Mouse (Mus musculus): ENCODE measurements around the gene Cks2. TPM values are rescaled to one million over a fixed set of nuclear protein-coding genes. Genes with fewer than 3 reads are reported as not detected.

The Cks2 gene
- polyA plus RNA-seq (2015; fragmentation: Nextera tagmentation; extraction: Ambion mirVana), result 278 and 292 TPM in 2 replicates

GRCm38 (mm10) chr13:51644829-51645789 is at the start of gene Cks2:
Gene Cks2, plus strand, starts transcription at chr13:51645232.
- 0 out of 2 replicates have a peak, but pooled peaks have one; percentile 10 for TF ChIP-seq CTCF (IDR thresholded peaks at IDR 0.05; ENCODE audit: low read depth)
- peak; percentile 53 for TF ChIP-seq EP300 (IDR thresholded peaks at IDR 0.05; ENCODE audit: low read depth)
- Histone ChIP-seq H3K27me3 (ENCODE audit: insufficient read depth, low read length) (no peaks in the 10 kb centered on the region), H3K4me2 (ENCODE audit: low read depth, low read length) (peak within 1 kb of the TSS; percentile 79), H3K36me3 (replicated peaks; ENCODE audit: insufficient read depth, low read length) (peaks cover 9% of the 10 kb centered on the region), H3K27ac (ENCODE audit: low read depth) (peak within 1 kb of the TSS; percentile 99), H3K9me3 (ENCODE audit: low read length) (no peaks in the 10 kb centered on the region), H3K4me1 (ENCODE audit: insufficient read depth) (peaks cover 14% of the 10 kb centered on the region), H3K9ac (replicated peaks) (peak within 1 kb of the TSS; percentile 99), H3K4me3 (ENCODE audit: low read depth, low read length) (peak within 1 kb of the TSS; percentile 96)
- peak; percentile 90 for ATAC-seq
- WGBS (ENCODE audit: insufficient replicate concordance), result under 1% methylated on average over 83 of the region's 83 CpGs
- DNase-seq, result peak; percentile 96

DNA sequence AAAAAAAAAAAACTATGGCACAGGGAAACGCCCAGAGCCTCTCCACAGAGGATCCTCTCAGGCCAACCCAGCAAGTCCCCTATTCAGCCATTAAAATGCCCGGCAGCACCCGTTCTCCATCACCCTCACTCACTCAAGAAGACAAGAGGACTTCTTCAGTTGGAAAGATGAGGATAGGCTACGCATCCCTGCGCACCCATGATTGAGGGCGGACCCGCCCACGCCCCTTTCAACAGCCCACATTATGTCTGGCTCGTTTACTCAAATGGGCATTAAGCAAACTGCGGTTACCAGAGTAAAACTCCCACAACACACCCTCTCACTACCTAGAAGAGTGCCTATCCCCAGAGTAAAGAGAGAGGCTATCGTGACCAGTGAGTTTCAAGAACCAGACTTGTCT is 49.6 kb upstream of the Cks2 start:
- DNase-seq (no peak), ATAC-seq (no peak)
- Histone ChIP-seq H3K4me1 (ENCODE audit: insufficient read depth) (no peaks in the 10 kb centered on the region), H3K4me3 (ENCODE audit: low read depth, low read length) (no peak overlapping the region), H3K36me3 (replicated peaks; ENCODE audit: insufficient read depth, low read length) (no peaks in the 10 kb centered on the region), H3K9ac (replicated peaks) (no peak overlapping the region), H3K27ac (ENCODE audit: low read depth) (no peak overlapping the region), H3K9me3 (ENCODE audit: low read length) (no peaks in the 10 kb centered on the region), H3K27me3 (ENCODE audit: insufficient read depth, low read length) (peaks cover 15% of the 10 kb centered on the region), H3K4me2 (ENCODE audit: low read depth, low read length) (no peak overlapping the region)
- 45% methylated on average over 11 of the region's 11 CpGs for WGBS (ENCODE audit: insufficient replicate concordance)
- no peak for TF ChIP-seq CTCF (IDR thresholded peaks at IDR 0.05; ENCODE audit: low read depth)
- no peak for TF ChIP-seq EP300 (IDR thresholded peaks at IDR 0.05; ENCODE audit: low read depth)

DNA sequence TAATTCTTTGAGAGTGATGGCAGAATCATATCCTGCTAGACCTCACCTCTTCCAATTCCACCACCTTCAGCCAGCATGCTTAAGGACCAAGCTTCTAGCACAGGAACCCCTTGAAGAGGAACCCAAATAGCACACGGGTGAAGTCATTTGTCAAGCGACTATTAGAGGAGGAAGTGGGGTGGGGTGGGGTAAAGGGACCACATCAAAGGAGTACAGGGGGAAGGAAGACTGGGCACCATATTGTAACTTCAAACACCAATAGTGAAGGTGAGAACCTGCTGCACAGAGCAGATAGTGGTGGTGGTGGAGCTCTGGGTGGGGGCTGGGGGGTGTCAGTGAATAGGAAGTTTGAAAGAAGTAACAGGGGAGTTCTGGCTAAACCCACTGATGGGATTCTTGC is 47.0 kb upstream of the Cks2 start:
- no peaks in the 10 kb centered on the region for H3K4me1 ChIP-seq (ENCODE audit: insufficient read depth)
- peaks cover 12% of the 10 kb centered on the region for H3K27me3 ChIP-seq (ENCODE audit: insufficient read depth, low read length)
- no peak overlapping the region for H3K9ac ChIP-seq (replicated peaks)
- H3K4me2 ChIP-seq (ENCODE audit: low read depth, low read length), result no peak overlapping the region
- 22% methylated on average over 2 of the region's 2 CpGs for whole genome bisulfite sequencing (ENCODE audit: insufficient replicate concordance)
- ATAC-seq, result no peak
- H3K36me3 ChIP-seq (replicated peaks; ENCODE audit: insufficient read depth, low read length), result no peaks in the 10 kb centered on the region
- H3K4me3 ChIP-seq (ENCODE audit: low read depth, low read length), result no peak overlapping the region
- no peak for DNase-seq
- TF ChIP-seq CTCF (IDR thresholded peaks at IDR 0.05; ENCODE audit: low read depth) (no peak), EP300 (IDR thresholded peaks at IDR 0.05; ENCODE audit: low read depth) (no peak)
- no peaks in the 10 kb centered on the region for H3K9me3 ChIP-seq (ENCODE audit: low read length)
- H3K27ac ChIP-seq (ENCODE audit: low read depth), result no peak overlapping the region

DNA sequence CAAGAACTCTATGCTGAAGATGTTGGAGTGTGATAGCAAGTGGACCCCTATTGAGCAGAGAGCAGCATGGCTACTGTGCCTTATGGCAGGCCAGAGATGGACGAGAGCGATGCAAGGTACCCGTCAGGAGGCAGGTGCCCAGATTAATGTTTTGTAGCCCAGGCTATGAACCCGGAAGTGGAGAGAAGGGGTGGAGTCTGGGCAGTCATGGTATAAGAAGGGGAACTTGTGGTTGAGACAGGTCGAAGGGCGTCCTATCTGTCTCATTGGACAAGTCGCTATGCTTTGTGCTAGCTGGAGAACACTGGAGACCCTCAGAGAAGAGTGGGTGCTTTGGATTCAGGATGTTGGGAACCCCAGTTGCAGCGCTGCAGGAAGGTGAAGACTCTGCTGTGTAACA is 44.9 kb upstream of the Cks2 start:
- no peak overlapping the region for H3K4me2 ChIP-seq (ENCODE audit: low read depth, low read length)

GRCm38 (mm10) chr13:51602764-51603163 is 42.3 kb upstream of the Cks2 start:
- Histone ChIP-seq H3K4me3 (ENCODE audit: low read depth, low read length) (no peak overlapping the region), H3K4me2 (ENCODE audit: low read depth, low read length) (no peak overlapping the region), H3K4me1 (ENCODE audit: insufficient read depth) (no peaks in the 10 kb centered on the region), H3K27me3 (ENCODE audit: insufficient read depth, low read length) (no peaks in the 10 kb centered on the region), H3K9ac (replicated peaks) (no peak overlapping the region), H3K36me3 (replicated peaks; ENCODE audit: insufficient read depth, low read length) (no peaks in the 10 kb centered on the region), H3K9me3 (ENCODE audit: low read length) (no peaks in the 10 kb centered on the region), H3K27ac (ENCODE audit: low read depth) (no peak overlapping the region)
- WGBS (ENCODE audit: insufficient replicate concordance), result 70% methylated on average over 8 of the region's 8 CpGs
- TF ChIP-seq CTCF (IDR thresholded peaks at IDR 0.05; ENCODE audit: low read depth) (no peak), EP300 (IDR thresholded peaks at IDR 0.05; ENCODE audit: low read depth) (no peak)
- no peak for ATAC-seq
- DNase-seq, result no peak

More for the DNA sequence above, 44.9 kb upstream of the Cks2 start:
- H3K9me3 ChIP-seq (ENCODE audit: low read length), result no peaks in the 10 kb centered on the region
- ATAC-seq (no peak), DNase-seq (no peak)
- H3K27ac ChIP-seq (ENCODE audit: low read depth), result no peak overlapping the region
- no peaks in the 10 kb centered on the region for H3K4me1 ChIP-seq (ENCODE audit: insufficient read depth)
- TF ChIP-seq CTCF (IDR thresholded peaks at IDR 0.05; ENCODE audit: low read depth) (no peak), EP300 (IDR thresholded peaks at IDR 0.05; ENCODE audit: low read depth) (no peak)
- H3K9ac ChIP-seq (replicated peaks), result no peak overlapping the region
- no peak overlapping the region for H3K4me3 ChIP-seq (ENCODE audit: low read depth, low read length)
- H3K36me3 ChIP-seq (replicated peaks; ENCODE audit: insufficient read depth, low read length), result no peaks in the 10 kb centered on the region
- H3K27me3 ChIP-seq (ENCODE audit: insufficient read depth, low read length), result 0 out of 2 replicates have a peak, but pooled peaks cover 4% of the 10 kb centered on the region
- WGBS (ENCODE audit: insufficient replicate concordance), result 61% methylated on average over 8 of the region's 8 CpGs

- H3K9me3 ChIP-seq (ENCODE audit: low read length), result no peaks in the 10 kb centered on the region
- no peak for TF ChIP-seq CTCF (IDR thresholded peaks at IDR 0.05; ENCODE audit: low read depth)
- no peak for TF ChIP-seq EP300 (IDR thresholded peaks at IDR 0.05; ENCODE audit: low read depth)
- H3K27ac ChIP-seq (ENCODE audit: low read depth), result no peak overlapping the region
- no peak overlapping the region for H3K4me3 ChIP-seq (ENCODE audit: low read depth, low read length)
- no peaks in the 10 kb centered on the region for H3K4me1 ChIP-seq (ENCODE audit: insufficient read depth)
- no peak overlapping the region for H3K9ac ChIP-seq (replicated peaks)
- no peak for DNase-seq
- ATAC-seq, result no peak
- WGBS (ENCODE audit: insufficient replicate concordance), result 48% methylated on average over 16 of the region's 16 CpGs
- H3K27me3 ChIP-seq (ENCODE audit: insufficient read depth, low read length), result no peaks in the 10 kb centered on the region
- H3K36me3 ChIP-seq (replicated peaks; ENCODE audit: insufficient read depth, low read length), result no peaks in the 10 kb centered on the region
- H3K4me2 ChIP-seq (ENCODE audit: low read depth, low read length), result no peak overlapping the region
These were observed 41.7 kb upstream of the Cks2 start for GRCm38 (mm10) chr13:51603221-51603893.

Data from liver, postnatal 0 days (tissue).